Mouse (Mus musculus) megakaryocyte, embryonic 14.5 days (primary cell): ENCODE results near the gene Agfg2. TPM values are rescaled to one million over a fixed set of nuclear protein-coding genes. Genes with fewer than 3 reads are reported as not detected.

Experiments used
- H3K27me3 ChIP-seq: replicated peaks from 2 replicates; pipeline ENCODE3; 2012; ENCODE audit warnings: inconsistent platforms
- H3K36me3 ChIP-seq: replicated peaks from 2 replicates; pipeline ENCODE3; 2012; ENCODE audit warnings: low read length, inconsistent platforms, mixed read lengths
- H3K4me1 ChIP-seq: 2 replicates; pipeline ENCODE4 v1.6.1; 2012; ENCODE audit warnings: inconsistent platforms
- H3K4me3 ChIP-seq: replicated peaks from 2 replicates; pipeline ENCODE3; 2012; ENCODE audit warnings: moderate library complexity, mild to moderate bottlenecking, inconsistent platforms
- H3K9me3 ChIP-seq: 2 replicates; pipeline ENCODE4 v1.6.1; 2012; ENCODE audit warnings: inconsistent platforms
- FLI1 ChIP-seq: IDR thresholded peaks from 2 replicates; pipeline ENCODE4 v1.6.1; 2012; ENCODE audit warnings: low read length, inconsistent platforms, mixed read lengths
- GATA1 ChIP-seq: IDR thresholded peaks from 3 replicates; pipeline ENCODE4 v1.6.1; 2012; ENCODE audit warnings: mixed read lengths, low read length, inconsistent platforms, borderline replicate concordance
- polyA plus RNA-seq: library from polyadenylated mRNA; stranded (reverse); fragments of >175 nt; gene quantifications from 2 replicates; pipeline ENCODE4 v1.2.3, GENCODE M21; 2012; ENCODE audit warnings: low replicate concordance; ENCODE audit not compliant: insufficient read depth

Agfg2 gene
- polyA plus RNA-seq, 1 experiment = 58.4 TPM

GRCm38 (mm10) chr5:137613076-137613475 is 71.5 kb downstream of the Agfg2 start:
- TF ChIP-seq GATA1 = no peak
- H3K4me3 ChIP-seq = no peak overlapping the region
- H3K9me3 ChIP-seq = no peaks in the 10 kb centered on the region
- H3K27me3 ChIP-seq = peaks cover 18% of the 10 kb centered on the region
- peaks cover 14% of the 10 kb centered on the region for H3K36me3 ChIP-seq
- peaks cover 30% of the 10 kb centered on the region for H3K4me1 ChIP-seq

GRCm38 (mm10) chr5:137611245-137611602 is 73.3 kb downstream of the Agfg2 start:
- TF ChIP-seq GATA1 (no peak), FLI1 (no peak)
- Histone ChIP-seq H3K36me3 (peaks cover 29% of the 10 kb centered on the region), H3K4me3 (no peak overlapping the region), H3K27me3 (peaks cover 7% of the 10 kb centered on the region), H3K4me1 (peaks cover 30% of the 10 kb centered on the region), H3K9me3 (no peaks in the 10 kb centered on the region)

- Histone ChIP-seq H3K4me3 (peak overlapping the region; percentile 50), H3K27me3 (peaks cover 5% of the 10 kb centered on the region), H3K4me1 (peaks cover 35% of the 10 kb centered on the region), H3K9me3 (no peaks in the 10 kb centered on the region), H3K36me3 (peaks cover 33% of the 10 kb centered on the region)
- TF ChIP-seq GATA1 (no peak), FLI1 (no peak)
Measured at GRCm38 (mm10) chr5:137610548-137611244, 73.8 kb downstream of the Agfg2 start.

- H3K4me1 ChIP-seq = peaks cover 42% of the 10 kb centered on the region
- TF ChIP-seq FLI1 (no peak), GATA1 (no peak)
- H3K9me3 ChIP-seq = no peaks in the 10 kb centered on the region
- peaks cover 39% of the 10 kb centered on the region for H3K36me3 ChIP-seq
- peaks cover 5% of the 10 kb centered on the region for H3K27me3 ChIP-seq
- H3K4me3 ChIP-seq = no peak overlapping the region
Measured at GRCm38 (mm10) chr5:137610056-137610455, 74.5 kb downstream of the Agfg2 start.

GRCm38 (mm10) chr5:137609292-137609691 is 75.2 kb downstream of the Agfg2 start:
- H3K9me3 ChIP-seq = no peaks in the 10 kb centered on the region
- H3K4me1 ChIP-seq = peaks cover 45% of the 10 kb centered on the region
- H3K27me3 ChIP-seq = peaks cover 5% of the 10 kb centered on the region
- H3K36me3 ChIP-seq = peaks cover 41% of the 10 kb centered on the region
- no peak overlapping the region for H3K4me3 ChIP-seq
- TF ChIP-seq GATA1 = no peak
- no peak for TF ChIP-seq FLI1

- H3K9me3 ChIP-seq = no peaks in the 10 kb centered on the region
- H3K36me3 ChIP-seq = peaks cover 46% of the 10 kb centered on the region
- H3K27me3 ChIP-seq = peaks cover 5% of the 10 kb centered on the region
- peaks cover 48% of the 10 kb centered on the region for H3K4me1 ChIP-seq
- no peak for TF ChIP-seq GATA1
- TF ChIP-seq FLI1 = no peak
- no peak overlapping the region for H3K4me3 ChIP-seq
Measured at GRCm38 (mm10) chr5:137608654-137609190, 75.8 kb downstream of the Agfg2 start.

- Histone ChIP-seq H3K27me3 (peaks cover 4% of the 10 kb centered on the region), H3K4me3 (no peak overlapping the region), H3K36me3 (peaks cover 41% of the 10 kb centered on the region), H3K9me3 (no peaks in the 10 kb centered on the region), H3K4me1 (peaks cover 48% of the 10 kb centered on the region)
- TF ChIP-seq FLI1 (no peak), GATA1 (no peak)
Measured at GRCm38 (mm10) chr5:137607860-137608653, 76.5 kb downstream of the Agfg2 start.

GRCm38 (mm10) chr5:137601365-137601729 is 83.2 kb downstream of the Agfg2 start:
- Histone ChIP-seq H3K36me3 (peaks cover 29% of the 10 kb centered on the region), H3K4me3 (peak overlapping the region; percentile 96), H3K9me3 (no peaks in the 10 kb centered on the region), H3K4me1 (peaks cover 78% of the 10 kb centered on the region), H3K27me3 (no peaks in the 10 kb centered on the region)
- TF ChIP-seq FLI1 (no peak), GATA1 (no peak)

GRCm38 (mm10) chr5:137600619-137601364 is 83.7 kb downstream of the Agfg2 start, which contains the start of gene Mospd3:
Gene Mospd3 (minus strand): TSS chr5:137601058.
- peaks cover 75% of the 10 kb centered on the region for H3K4me1 ChIP-seq
- H3K4me3 ChIP-seq = peak within 1 kb of the TSS; percentile 96
- no peaks in the 10 kb centered on the region for H3K27me3 ChIP-seq
- TF ChIP-seq GATA1 (no peak), FLI1 (peak; percentile 69; the same call in 1 of the 2 replicates)
- H3K36me3 ChIP-seq = peaks cover 24% of the 10 kb centered on the region
- H3K9me3 ChIP-seq = no peaks in the 10 kb centered on the region

Other genes with a start within 250 kb of the Agfg2 start
- gene Zan, start 207.7 kb downstream of the Agfg2 start, polyA plus RNA-seq = not detected in 2 replicates
- 30.7 and 70.0 TPM in 2 replicates for gene Pop7, start 182.2 kb downstream of the Agfg2 start, polyA plus RNA-seq
- gene Gigyf1, start 166.2 kb downstream of the Agfg2 start, polyA plus RNA-seq = 13.2 and 15.3 TPM in 2 replicates
- gene Epo, start 151.5 kb downstream of the Agfg2 start, polyA plus RNA-seq = not detected in 2 replicates
- gene Gnb2, start 151.2 kb downstream of the Agfg2 start, polyA plus RNA-seq = 332 and 439 TPM in 2 replicates
- gene Actl6b, start 131.2 kb downstream of the Agfg2 start, polyA plus RNA-seq = not detected in 2 replicates
- 1.7 and 5.8 TPM in 2 replicates for gene Tfr2, start 114.9 kb downstream of the Agfg2 start, polyA plus RNA-seq
- gene Mospd3, start 83.7 kb downstream of the Agfg2 start, polyA plus RNA-seq = 459 and 906 TPM in 2 replicates
- 0.09 and 0.87 TPM in 2 replicates for gene Pcolce, start 70.9 kb downstream of the Agfg2 start, polyA plus RNA-seq
- 0.15 TPM in 1 of 2 replicates, not detected in the other for gene Fbxo24, start 55.7 kb downstream of the Agfg2 start, polyA plus RNA-seq
- 138 and 187 TPM in 2 replicates for gene Lrch4, start 55.6 kb downstream of the Agfg2 start, polyA plus RNA-seq
- 5.6 and 30.5 TPM in 2 replicates for gene Gm20605, start 55.6 kb downstream of the Agfg2 start, polyA plus RNA-seq
- gene Sap25, start 43.4 kb downstream of the Agfg2 start, polyA plus RNA-seq = 62.2 and 72.5 TPM in 2 replicates
- gene Irs3, start 39.0 kb downstream of the Agfg2 start, polyA plus RNA-seq = 0.95 TPM in 1 of 2 replicates, not detected in the other
- gene Nyap1, start 56.9 kb upstream of the Agfg2 start, polyA plus RNA-seq = 5.9 and 8.4 TPM in 2 replicates
- 582 and 1,005 TPM in 2 replicates for gene Tsc22d4, start 61.0 kb upstream of the Agfg2 start, polyA plus RNA-seq
- 104 and 105 TPM in 2 replicates for gene Ppp1r35, start 94.1 kb upstream of the Agfg2 start, polyA plus RNA-seq
- gene Mepce, start 102.9 kb upstream of the Agfg2 start, polyA plus RNA-seq = 88.7 and 584 TPM in 2 replicates
- 0.70 TPM in 1 of 2 replicates, not detected in the other for gene Zcwpw1, start 103.1 kb upstream of the Agfg2 start, polyA plus RNA-seq
- 1.1 TPM in 1 of 2 replicates, not detected in the other for gene Pilra, start 151.6 kb upstream of the Agfg2 start, polyA plus RNA-seq
- not detected in 2 replicates for gene Pilrb1, start 173.4 kb upstream of the Agfg2 start, polyA plus RNA-seq
- gene Pilrb2, start 187.1 kb upstream of the Agfg2 start, polyA plus RNA-seq = 0.83 TPM in 1 of 2 replicates, not detected in the other
- gene Cyp3a13, start 236.9 kb upstream of the Agfg2 start, polyA plus RNA-seq = not detected in 2 replicates